Mouse (Mus musculus) CH12.LX (cell line): ENCODE measurements around the gene Car10.

Experiments used
- CTCF ChIP-seq, 2 experiments: IDR thresholded peaks in 1 of 2; conservative IDR thresholded peaks in 1 of 2; 2 replicates each; pipeline ENCODE4 v1.5.1; 2011 to 2012; ENCODE audit warnings: low read depth in 2 of 2, low read length in 2 of 2, improper control_type of control experiment in 1 of 2, inconsistent platforms in 1 of 2, mild to moderate bottlenecking in 1 of 2, moderate library complexity in 1 of 2
- EP300 ChIP-seq: IDR thresholded peaks from 2 replicates; pipeline ENCODE4 v1.6.1; 2011; ENCODE audit warnings: low read length, improper control_type of control experiment
- HCFC1 ChIP-seq: IDR thresholded peaks from 2 replicates; pipeline ENCODE4 v1.6.1; 2012; ENCODE audit warnings: low read depth, mild to moderate bottlenecking, inconsistent platforms, low read length, improper control_type of control experiment
- KAT2A ChIP-seq: IDR thresholded peaks from 2 replicates; pipeline ENCODE4 v1.6.1; 2012; ENCODE audit warnings: low read length, improper control_type of control experiment, inconsistent platforms; ENCODE audit not compliant: insufficient replicate concordance
- NRF1 ChIP-seq: IDR thresholded peaks from 2 replicates; pipeline ENCODE4 v1.6.1; 2014; ENCODE audit warnings: low read depth, mild to moderate bottlenecking, inconsistent platforms, low read length, improper control_type of control experiment, moderate library complexity
- POLR2A ChIP-seq: IDR thresholded peaks from 2 replicates; pipeline ENCODE4 v1.6.1; 2011; ENCODE audit warnings: low read depth, mild to moderate bottlenecking, improper control_type of control experiment, low read length
- POLR2AphosphoS2 ChIP-seq: IDR thresholded peaks from 2 replicates; pipeline ENCODE4 v1.6.1; 2011; ENCODE audit warnings: low read depth, low read length, improper control_type of control experiment
- RAD21 ChIP-seq: IDR thresholded peaks from 2 replicates; pipeline ENCODE4 v1.6.1; 2011; ENCODE audit warnings: low read depth, mild to moderate bottlenecking, low read length, improper control_type of control experiment, moderate library complexity
- SIN3A ChIP-seq: IDR thresholded peaks from 2 replicates; pipeline ENCODE4 v1.6.1; 2012; ENCODE audit warnings: low read length, improper control_type of control experiment, inconsistent platforms
- ZC3H11A ChIP-seq: IDR thresholded peaks from 2 replicates; pipeline ENCODE4 v1.6.1; 2012; ENCODE audit warnings: low read depth, mild to moderate bottlenecking, inconsistent platforms, low read length, improper control_type of control experiment

DNA sequence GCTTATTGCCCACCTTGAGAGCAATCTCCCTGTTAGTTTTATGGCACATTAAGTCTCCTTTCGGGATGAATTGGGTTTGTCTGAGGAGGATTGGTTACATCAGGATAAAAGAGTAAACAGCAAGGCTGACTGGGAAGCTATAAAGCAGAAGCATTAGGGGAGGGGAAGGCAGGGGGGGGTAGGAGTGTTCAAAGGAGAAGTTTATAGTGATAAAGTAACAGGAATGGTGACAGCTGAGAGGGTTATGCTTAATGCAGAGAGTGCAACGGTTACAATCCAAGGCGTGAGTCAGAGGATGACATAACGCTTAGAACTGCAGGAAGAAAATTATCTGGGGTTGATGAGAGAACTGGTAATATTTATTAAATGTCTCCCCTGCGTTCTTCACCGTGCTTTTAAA, 32.8 kb upstream of the Car10 start:
- TF ChIP-seq POLR2A (no peak), EP300 (no peak), RAD21 (no peak), CTCF (conservative IDR thresholded peaks at IDR 0.05 in 1 of 2, IDR thresholded peaks at IDR 0.05 in 1 of 2; ENCODE audit: low read depth in 2 of 2, low read length in 2 of 2) (no peak), HCFC1 (no peak), KAT2A (no peak), ZC3H11A (no peak), POLR2AphosphoS2 (no peak), SIN3A (no peak), NRF1 (no peak)
